Mouse (Mus musculus) adrenal gland, adult 2 months (tissue): ENCODE measurements around the gene 1700029F12Rik. TPM values are rescaled to one million over a fixed set of nuclear protein-coding genes. Genes with fewer than 3 reads are reported as not detected.
"Not testable (repeated sequence)": the region's sequence is repeated elsewhere in the genome, so short reads cannot be mapped to it uniquely, and the experiment has no call there.

Experiments used
- DNase-seq: peaks from one replicate; pipeline ENCODE4 v3.0.0; 2021
- long read RNA-seq: library from polyadenylated mRNA; stranded (forward); transcript quantifications from one replicate; pipeline ENCODE4 v2.0.0, GENCODE M21; 2021
- polyA plus RNA-seq: library from polyadenylated mRNA; depleted of rRNA; stranded (reverse); fragments of >200 nt; gene quantifications from 2 replicates; pipeline ENCODE4 v1.2.3, GENCODE M21; 2012; rRNA removed
- total RNA-seq, 2 experiments: library from RNA; stranded (reverse); gene quantifications; 2 replicates each; pipeline ENCODE4 v1.2.3; 2021

Gene 1700029F12Rik
- total RNA-seq (under 1 TPM in 1 of 2 experiments, not detected in 1; 0.75 TPM), polyA plus RNA-seq (0.42 and 0.48 TPM in 2 replicates)
- long read RNA-seq, result 0 reads

DNA sequence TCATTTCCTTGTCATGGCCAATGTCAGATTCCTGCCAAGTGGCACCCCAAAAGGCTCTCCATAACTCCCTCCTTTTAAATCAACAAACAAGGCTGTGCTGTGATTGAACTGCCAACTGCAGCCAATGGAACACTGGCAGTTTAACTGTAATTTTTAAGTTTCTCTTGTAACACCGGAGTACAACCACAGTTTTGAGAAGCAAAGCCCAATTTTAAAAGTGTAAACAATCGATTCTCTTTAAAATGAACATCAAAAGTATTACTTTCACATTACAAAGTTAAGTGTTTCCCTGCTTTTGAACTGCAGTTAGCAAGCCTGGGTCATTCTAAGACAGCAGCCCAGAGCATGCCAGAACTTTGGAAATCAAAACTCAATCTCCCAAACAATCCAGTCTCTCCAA lies at the start of gene 1700029F12Rik:
Gene 1700029F12Rik, minus strand, starts transcription at position 101 of the 400 bp plus-strand sequence.
- DNase-seq, result no peak

DNA sequence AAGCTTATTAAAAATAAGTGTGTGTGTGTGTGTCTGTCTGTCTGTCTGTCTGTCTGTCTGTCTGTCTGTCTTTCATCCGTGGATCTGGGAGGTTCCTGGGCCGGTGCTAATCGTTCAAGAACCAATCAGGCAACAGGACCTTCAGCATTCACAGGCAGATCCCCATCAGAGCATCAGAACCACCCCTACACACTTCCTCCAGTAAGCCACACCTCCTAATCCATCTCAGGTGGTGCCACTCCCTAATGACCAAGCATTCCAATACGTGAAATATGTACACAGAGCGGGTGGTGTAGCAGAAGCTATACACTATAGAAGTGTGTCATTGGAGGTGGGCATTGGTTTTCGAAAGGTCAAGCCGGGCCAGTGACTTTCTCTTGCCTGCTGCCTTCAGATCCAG lies 48.3 kb upstream of the 1700029F12Rik start:
- DNase-seq, result no peak

DNA sequence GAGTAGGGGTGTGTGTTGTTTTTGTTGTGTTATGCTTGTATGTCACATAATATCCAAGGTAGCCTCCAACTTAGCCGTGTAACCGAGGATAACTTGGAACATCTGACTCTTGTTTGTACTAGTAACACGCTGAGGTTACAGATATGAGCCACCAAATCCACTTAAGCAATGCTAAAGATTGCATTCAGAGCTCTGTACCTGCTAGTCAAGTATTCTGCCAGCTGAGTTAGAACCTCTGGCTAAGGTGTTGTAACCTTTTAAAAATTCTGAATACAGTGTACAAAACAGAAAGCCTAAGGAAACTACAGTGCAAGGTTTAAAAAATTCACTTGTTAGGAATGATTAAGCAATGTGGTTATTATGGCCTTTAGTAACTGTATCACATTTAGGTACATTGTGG lies 46.5 kb upstream of the 1700029F12Rik start:
- DNase-seq, result no peak

DNA sequence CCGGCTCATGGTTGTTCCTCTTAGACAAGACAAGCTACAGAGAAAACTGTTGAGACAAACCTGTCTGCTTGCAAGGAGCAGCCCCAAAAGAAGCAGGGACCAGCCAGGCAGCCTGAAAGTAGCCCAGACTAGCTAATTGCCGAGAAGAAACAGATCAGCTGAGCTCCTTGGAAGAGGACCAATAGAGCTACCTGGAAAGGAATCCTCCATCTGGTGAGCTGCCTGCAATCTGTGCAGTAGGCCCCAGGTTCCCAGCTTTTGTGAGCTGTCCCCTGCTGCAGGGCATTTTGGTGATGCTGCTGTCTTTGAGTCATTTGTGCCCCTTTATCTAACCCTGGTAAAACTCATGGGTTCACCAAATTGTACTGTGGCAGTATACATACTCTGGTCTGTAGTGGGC lies 46.0 kb upstream of the 1700029F12Rik start:
- no peak for DNase-seq

DNA sequence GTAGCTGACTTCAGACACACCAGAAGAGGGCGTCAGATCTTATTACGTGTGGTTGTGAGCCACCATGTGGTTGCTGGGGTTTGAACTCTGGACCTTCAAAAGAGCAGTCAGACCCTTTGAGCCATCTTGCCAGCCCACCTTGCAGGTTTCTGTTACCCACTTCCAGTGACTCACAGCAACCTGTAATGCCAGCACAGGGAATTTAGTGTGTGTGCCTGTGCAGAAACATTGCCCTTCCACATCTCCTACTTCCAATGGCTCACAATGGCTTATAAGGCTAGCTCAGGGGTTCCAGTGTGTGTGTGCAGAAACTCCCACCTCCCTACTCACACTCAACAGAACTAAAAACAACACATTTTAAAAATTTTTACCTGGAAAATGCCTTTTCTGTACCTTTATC lies 43.4 kb upstream of the 1700029F12Rik start:
- DNase-seq, result no peak

DNA sequence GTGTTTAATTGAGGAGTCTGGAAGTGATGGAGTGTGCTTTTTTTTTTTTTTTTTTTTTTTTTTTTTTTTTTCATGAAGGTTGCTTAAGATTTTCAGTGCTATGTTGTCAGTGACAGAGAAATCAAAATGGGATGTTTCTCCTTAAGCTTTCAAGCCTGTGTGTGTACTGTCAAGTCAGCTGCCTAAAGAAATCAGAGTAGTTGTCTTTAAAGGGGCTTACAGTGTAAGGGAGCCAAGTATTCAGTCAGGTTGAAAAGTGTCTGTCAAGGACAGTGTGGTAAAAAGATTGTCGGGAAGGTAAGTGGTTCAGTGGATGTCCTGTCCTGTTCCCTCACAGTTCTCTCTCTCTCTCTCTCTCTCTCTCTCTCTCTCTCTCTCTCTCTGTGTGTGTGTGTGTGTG lies 39.3 kb upstream of the 1700029F12Rik start:
- no peak for DNase-seq

DNA sequence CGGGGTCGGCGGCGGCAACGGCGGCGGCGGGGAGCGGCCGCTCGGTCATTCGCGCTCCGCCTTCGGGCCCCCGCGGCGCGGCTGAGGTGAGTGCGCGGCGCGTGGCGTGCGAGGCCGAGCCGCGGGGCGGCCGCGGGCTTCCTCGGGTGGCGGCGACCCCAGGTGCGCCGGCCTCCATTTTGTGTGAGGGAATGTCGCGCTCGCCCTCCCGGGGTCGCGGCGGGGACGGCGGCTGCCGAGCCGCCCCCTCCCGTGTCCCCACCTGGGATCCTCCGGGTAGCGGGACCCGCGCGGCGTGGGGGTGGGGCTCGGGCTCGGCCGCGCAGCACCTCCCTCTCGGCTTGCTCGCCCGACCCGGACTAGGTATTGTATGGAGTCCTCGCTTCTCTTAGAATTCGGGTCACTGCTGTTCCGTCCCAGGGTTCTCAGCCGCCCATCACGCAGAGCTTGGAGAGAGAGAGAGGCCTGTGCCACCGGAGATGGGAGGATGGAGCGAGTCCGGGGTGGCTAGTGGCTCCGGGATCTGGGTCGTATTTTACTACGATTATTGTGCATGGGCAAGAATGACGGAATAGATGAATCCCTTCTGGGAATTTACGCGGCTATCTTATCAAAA lies 37.6 kb upstream of the 1700029F12Rik start:
- peak; percentile 72 for DNase-seq

DNA sequence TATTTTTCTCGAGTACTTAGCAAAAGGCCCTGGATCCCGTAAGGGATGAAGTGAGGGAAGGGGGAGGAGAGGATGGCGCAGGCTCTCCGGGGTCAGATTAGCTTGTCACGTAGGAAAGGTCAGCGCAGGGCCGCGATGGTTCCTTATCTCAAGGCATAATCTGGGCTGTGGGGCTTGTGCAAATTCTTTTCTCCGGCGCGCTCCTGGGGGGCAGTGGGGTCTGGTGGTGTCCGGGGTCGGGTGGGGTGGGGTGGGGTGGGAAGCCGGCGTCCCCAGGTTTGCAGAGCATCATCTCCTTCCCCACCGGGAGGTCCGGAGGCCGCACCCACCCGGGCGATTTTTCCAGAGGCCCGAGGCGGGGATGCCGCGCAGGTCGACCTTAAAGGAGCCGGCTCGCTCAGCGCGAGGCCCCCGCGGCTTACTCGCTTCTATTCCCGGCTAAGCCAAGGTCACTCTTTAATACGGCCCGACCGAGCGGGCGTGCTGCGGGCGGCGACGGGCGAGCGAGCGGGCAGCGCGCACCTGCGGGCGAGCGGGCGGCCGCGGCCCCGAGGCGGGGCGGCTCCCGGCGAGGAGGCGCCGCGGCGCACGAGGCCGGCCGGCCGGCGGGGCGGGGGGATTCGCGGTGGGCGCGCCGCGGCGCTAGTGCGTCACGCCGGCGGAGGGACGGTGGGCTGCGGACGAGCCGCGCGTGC lies 36.9 kb upstream of the 1700029F12Rik start:
- peak; percentile 54 for DNase-seq

DNA sequence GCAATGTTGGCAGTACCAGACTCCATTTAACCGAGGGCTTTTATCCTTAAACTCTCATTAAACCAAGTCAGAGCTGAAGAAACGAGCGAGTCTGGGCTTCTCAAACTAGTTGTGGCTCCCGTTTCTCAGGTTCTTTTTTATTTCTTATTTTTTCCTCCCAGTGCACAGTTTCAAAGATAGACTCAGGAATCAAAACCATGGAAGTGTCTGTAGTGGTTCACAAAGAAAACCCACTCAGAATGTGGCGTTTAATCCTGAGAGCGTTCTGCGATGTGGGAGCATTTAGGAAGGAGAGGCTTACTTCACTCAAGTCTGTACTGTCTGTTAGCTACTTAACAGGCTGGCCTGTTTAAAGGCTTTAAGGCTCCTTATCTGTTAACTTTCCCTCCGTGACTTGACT lies 34.0 kb upstream of the 1700029F12Rik start:
- DNase-seq, result no peak

DNA sequence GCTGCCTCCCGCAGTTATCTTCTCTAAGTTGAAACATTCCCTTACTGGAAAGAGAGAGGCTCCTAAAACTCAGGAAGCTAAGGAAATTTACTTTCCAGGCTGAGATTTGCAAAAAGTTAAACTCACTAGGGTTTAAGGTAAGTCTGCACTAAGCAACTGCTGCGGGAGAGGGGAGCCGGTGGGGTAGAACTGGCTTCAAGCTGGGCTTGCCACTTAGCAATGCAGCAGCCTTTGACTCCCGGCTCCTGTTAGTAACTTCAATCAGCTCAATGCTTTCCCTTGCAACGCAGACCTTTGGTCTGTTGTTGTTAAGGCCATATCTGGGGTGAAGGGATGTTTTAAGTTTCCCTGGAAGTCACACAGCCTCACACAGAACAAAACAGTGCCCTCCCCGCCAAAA lies 33.5 kb upstream of the 1700029F12Rik start:
- DNase-seq, result no peak

DNA sequence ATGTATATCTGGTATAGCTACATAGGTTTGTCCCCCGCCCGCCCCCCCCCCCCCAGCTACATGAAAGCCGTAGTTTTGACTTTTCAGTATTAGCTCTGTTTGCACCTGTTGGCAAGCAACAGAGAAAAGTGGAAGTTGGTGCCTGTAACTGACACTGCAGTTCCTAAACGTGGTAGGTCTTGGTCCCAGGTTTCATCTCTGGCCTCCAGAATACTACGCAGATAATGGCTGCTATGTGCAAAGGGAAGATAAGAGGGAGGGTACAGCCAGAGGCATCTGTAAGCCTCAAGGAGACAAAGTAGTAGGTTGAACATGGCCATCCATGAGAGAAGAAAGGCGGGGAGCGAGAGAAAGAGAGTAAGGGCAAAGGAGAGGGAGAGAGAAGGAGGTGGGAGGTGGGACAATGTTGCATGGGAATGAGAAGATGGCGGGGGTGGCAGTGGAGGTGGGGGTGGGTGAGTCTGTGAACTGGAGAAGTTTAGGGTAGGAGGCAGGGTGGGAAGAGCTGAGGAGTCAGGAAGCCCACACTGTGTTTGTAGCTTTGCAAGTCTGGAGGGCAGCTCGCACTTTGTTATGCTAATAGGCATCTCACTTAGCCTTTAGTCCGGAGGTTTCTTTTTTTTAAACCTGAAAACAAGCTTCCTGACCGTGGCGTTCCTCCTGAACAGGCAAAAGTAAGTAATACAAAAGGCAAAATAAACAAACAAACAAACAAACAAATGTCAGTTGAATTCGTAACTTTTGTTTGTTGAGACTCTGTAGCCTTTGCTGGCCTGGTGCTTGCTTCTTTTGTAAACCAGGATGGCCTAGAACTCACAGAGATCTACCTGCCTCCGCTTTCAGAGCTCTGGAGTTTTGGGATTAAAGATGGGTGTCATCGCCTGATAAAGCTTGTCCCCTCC lies 32.7 kb upstream of the 1700029F12Rik start, which contains the start of gene Fam169a:
Gene Fam169a, plus strand, starts transcription at position 638 of the 902 bp plus-strand sequence.
- no peak for DNase-seq

DNA sequence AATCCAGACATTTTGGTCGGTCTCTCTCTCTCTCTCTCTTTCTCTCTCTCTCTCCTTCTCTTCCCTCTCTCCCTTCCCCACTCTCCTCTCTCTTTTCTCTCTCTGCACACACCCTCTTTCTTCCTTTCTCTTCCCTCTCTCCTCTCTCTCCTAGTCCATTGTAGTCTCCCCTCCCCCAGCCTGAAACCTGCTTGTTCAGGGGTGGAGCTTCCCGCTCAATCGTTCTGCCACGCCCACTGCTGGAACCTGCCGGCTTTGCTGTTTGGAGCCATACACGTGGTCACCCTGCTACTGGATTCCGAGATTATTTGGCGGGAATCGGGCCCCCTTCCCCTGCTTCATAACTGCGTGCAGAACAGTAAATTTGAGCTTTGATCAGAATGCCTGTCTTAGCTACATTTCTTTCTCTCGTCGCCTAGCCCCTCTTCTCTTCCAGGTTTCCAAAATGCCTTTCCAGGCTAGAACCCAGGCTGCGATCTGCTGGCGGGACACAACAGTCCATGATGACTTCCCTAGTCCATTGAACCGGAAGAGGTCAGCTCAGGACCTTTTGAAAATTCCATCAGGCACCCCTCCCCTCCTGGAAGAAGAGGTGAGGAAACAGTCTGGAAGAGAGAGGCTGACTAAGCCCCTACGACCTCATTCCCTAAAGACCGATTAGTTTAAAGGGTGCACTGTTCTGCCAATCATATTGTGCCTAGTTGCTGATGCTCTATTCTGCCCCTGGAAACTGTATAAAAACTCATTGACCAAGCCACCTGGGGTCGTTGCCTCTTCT lies 30.9 kb upstream of the 1700029F12Rik start:
- DNase-seq, result not testable (repeated sequence)

DNA sequence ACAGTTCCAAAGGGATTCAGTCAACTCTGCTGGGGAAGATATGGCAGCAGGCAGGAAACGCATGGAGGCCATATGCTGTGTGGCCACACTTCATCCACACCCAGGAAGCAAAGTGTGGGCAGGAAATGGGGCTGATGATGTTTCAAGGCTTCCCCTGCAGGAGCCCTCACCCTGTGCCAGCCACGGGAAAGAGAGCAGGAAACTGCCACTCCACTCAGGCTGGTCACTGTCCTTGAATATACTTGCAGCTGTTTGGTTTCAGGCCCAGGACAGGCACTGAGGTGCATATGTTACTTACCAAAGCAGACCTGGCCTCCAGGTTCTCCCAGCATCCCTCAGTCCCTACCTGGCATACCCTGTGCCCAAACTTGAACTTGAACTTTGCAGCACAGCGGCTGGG lies 30.3 kb upstream of the 1700029F12Rik start:
- DNase-seq, result peak; percentile 33

DNA sequence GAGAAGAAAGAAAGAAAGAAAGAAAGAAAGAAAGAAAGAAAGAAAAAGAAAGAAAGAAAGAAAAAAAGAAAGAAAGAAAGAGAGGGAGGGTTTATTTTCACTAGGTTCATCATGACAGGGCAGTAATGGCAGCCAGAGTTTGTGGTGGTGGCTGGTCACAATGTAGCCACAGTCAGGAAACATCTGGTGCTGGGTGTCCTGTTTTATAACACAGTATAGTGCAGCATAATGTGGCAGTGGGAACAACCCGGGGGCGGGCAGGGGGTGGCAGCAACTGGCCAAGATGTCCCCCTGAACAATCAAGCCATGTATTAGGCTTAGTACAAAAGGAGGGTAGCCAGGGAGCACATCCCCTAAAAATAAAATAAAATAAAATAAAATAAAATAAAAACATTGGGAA lies 29.3 kb upstream of the 1700029F12Rik start:
- no peak for DNase-seq

DNA sequence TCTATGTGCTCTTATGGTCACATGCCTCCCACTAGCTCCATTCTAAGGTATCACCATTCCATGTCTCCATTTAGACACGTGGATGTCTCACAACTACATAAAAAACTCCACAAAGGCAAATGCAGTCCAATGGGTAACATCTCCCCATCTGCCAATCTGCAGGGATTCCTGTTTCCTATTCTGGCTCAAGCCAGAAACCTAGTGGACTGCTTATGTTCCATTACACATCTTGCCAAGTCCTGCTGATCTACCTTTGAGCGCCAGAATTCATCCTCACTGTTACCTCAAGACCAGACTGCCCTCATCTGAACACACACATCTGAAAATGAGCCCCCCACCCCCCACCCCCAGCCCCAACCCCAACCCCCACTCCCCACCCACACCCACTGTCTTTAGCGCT lies 28.0 kb upstream of the 1700029F12Rik start:
- DNase-seq, result no peak

DNA sequence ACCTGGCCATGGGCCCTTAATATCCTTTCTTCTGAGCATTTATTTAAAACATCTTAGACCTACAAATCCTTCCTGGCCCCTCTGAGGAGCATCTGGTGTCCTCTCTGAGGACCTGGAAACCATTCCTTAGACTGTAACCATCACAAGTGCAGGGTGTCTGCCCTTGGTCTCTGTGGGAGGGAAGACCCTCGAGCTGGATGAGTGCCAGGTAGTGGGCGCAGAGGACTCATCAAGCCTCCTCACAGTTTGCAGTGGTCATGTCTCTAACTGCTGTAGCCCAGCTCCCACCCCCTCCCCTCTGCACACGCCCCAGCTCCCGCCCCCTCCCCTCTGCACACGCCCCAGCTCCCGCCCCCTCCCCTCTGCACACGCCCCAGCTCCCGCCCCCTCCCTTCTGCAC lies 26.2 kb upstream of the 1700029F12Rik start:
- DNase-seq, result no peak

DNA sequence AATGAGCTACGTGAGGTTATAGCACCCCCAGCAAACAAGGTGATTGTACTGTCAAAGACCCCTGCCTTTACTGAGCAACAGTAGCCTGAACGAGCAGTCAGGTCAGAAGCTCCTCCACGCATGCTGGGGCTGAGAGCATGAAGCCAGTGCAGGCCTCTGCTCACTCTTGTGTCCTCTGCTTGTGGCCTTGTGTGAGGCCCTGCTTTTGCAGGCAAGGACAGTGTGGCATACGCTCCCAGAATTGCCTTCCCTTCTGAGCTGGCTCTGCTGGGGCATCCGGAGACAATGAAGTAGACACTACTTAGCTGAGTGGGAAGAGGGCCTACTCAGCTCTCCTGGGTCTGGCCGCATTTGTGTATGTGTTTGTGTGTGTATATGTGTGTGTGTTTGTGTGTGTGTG lies 25.6 kb upstream of the 1700029F12Rik start:
- peak; percentile 76 for DNase-seq

DNA sequence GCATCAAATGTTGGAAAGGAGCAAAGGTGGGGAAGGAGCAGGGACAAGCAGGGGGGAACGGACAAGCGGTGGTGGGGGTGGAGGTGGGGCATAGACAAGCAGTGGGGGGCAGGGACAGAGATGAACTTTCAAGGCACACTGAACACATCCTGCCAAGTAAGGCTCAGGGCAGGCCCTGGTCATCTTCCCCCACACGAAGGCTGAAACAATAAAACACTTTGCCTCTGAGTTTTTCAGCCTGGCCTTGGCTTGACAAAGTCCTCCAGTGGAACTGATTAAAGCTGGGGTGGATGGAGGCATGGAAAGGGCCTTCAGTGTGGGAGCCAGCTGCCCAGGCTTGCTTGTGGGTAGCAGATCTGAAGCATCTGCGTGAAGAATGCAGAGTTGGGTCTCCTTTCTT lies 23.7 kb upstream of the 1700029F12Rik start:
- DNase-seq, result peak; percentile 86

DNA sequence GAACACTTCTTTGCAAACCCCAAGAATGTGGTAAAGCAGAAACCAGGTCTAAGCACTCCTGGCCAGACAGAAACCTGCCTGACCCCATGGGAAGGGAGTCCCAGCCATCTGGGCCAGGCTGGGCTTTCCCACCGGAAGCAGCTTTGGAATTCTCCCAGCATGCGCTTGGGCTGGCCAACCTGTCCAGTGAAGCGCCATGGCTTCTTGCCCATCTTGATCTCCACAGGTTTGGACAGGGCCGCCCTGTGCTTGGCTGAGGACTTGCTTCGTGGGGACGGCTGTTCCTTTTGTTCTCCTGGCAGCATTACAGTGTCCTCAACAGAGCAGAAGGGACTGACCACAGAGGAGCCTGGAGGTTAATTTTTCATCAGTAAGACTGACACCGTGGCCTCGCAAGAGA lies 19.7 kb upstream of the 1700029F12Rik start:
- DNase-seq, result peak; percentile 27

DNA sequence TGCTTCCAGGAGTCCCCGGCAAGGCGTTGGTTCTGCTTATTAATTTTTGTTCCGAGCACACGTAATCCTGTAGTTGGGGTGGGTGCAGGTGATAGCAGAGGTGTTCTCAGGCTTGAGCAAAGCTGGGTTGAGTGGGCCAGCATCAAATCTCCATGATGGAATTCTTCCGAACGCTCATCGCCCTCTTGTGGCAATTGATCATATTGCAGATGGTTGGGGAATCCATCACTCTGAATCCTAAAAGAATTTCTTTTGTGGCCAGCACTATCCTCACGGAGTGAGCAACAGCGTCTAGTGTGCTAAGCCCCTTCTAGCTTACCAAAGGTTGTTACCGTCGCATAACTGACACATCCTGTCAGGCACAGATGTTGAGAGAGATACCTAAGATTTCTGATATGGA lies 18.5 kb upstream of the 1700029F12Rik start:
- peak; percentile 41 for DNase-seq

DNA sequence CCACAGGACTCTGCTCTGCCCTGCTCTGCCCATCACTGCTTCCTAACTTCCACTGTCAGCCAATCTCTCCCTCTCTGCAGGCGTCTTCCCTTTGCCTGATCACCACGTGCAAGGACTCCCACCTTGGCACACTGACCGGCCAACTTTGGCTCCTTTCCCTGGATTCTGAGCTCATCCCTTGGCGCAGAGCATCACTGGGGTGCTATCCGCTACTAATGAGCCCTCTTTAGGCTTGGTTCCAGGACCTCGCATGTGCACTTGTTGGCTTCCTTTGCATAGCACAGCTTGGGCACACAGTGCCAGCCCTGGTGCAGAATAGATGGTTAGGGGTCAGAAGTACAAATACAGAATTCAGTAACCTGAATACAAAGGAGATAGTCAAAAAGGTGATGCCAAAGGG lies 17.0 kb upstream of the 1700029F12Rik start:
- peak; percentile 72 for DNase-seq

DNA sequence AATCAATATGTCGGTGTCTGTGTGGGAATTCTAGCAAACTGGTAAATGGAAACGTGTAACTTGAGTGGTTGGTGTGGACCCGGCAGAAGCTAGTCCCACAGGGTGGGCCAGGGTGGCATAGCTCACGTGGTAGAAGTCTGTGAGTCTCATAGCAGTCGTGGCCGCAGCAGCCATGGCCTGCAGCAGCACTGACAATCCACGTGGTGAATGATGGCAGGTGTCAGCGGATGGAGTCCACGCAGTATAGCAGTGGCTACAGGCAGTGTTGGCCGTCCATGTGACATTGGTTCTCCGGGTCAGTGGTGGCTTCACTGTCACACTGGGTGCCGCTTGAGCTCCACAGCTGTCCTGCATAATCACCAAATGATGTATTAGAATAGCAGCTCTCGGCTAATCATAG lies 4.1 kb downstream of the 1700029F12Rik start:
- no peak for DNase-seq
